Mouse (Mus musculus) embryo, embryonic 10 days (tissue): ENCODE results near the gene Olfr672.
"Not testable (repeated sequence)": the region's sequence is repeated elsewhere in the genome, so short reads cannot be mapped to it uniquely, and the experiment has no call there.

ENCODE experiments used
- DNase-seq: peaks from one replicate; pipeline ENCODE4 v3.0.0-alpha.2; 2015; ENCODE audit warnings: low spot score

Olfr672 gene

GRCm38 (mm10) chr7:105001929-105002328 lies at the start of gene Olfr672:
TSS of gene Olfr672 (minus strand) at chr7:105002029.
- DNase-seq = no peak

GRCm38 (mm10) chr7:105033836-105034235 lies 32.0 kb upstream of the Olfr672 start:
- not testable (repeated sequence) for DNase-seq

- DNase-seq = no peak
Measured at GRCm38 (mm10) chr7:105032398-105032797, 30.6 kb upstream of the Olfr672 start, which contains the start of gene Olfr676. TSS of gene Olfr676 (plus strand) at chr7:105032698.

GRCm38 (mm10) chr7:105028360-105028759 lies 26.5 kb upstream of the Olfr672 start, which contains the start of gene Olfr675:
TSS of gene Olfr675 (minus strand) at chr7:105028460.
- DNase-seq = no peak

- peak; percentile 5 for DNase-seq
Measured at GRCm38 (mm10) chr7:105022530-105022929, 20.7 kb upstream of the Olfr672 start.

GRCm38 (mm10) chr7:104979026-104979425 lies 22.8 kb downstream of the Olfr672 start, which contains the start of gene Olfr671:
TSS of gene Olfr671 (minus strand) at chr7:104979126.
- DNase-seq = no peak

GRCm38 (mm10) chr7:104972507-104972906 lies 29.3 kb downstream of the Olfr672 start:
- DNase-seq = not testable (repeated sequence)

- no peak for DNase-seq
Measured at GRCm38 (mm10) chr7:104962520-104962919, 39.3 kb downstream of the Olfr672 start, which contains the start of gene Olfr670. TSS of gene Olfr670 (minus strand) at chr7:104962620.

- not testable (repeated sequence) for DNase-seq
Measured at GRCm38 (mm10) chr7:104950234-104950633, 51.6 kb downstream of the Olfr672 start.
